Mouse (Mus musculus): ENCODE measurements around the gene Cux2.

DNA sequence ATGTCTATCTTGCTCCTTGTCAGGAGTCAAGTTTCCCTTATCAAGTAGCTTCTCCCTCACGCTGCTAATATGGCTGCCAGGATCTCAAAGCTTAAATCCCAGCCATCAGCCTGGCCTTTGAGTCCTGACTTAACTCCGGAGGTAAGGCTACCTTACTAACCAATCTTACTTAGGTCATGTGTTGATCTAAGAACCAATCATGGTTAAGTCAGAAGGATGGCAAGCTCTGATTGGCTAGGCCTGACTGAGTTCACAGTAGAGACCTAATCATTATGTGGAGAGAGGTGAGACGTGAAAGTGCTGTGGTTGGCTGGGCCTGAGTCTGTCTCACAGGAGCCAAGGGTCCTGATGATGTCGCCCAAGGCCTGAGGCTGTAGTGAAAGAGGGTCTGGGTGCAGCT, 22.1 kb upstream of the Cux2 start:
- TF ChIP-seq POLR2A (IDR thresholded peaks at IDR 0.05; ENCODE audit: low read depth, low read length) (no peak), CTCF (conservative IDR thresholded peaks at IDR 0.05; ENCODE audit: insufficient read depth, insufficient read length, low read depth, low read length) (no peak)
